Mouse (Mus musculus): Measurements from ENCODE around the gene Slc9a3. TPM values are rescaled to one million over a fixed set of nuclear protein-coding genes. Genes with fewer than 3 reads are reported as not detected.

Slc9a3 gene
- total RNA-seq (2015) (not detected in 2 replicates), total RNA-seq (2017) (not detected in 2 replicates)

DNA sequence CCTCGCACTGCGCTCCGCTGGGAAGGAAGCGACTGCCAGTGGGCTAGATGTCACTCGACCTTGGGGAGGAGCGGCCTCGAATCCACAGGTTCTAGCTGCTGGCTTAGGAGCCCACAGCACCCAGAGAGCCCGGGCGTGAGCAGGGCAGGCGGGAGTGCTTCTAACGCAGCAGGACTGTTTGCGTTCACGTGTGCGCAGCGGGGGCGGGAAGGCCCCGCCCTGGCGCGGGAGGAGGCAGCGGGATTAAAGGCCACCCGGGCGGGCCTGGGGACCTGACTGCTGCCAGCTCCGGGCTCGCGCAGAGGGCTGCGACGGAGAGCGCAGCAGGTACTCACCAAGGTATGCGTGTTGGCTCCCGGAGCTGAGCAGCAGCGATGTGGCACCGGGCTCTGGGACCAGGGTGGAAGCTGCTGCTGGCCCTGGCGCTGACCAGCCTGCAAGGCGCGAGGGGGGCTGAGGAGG lies at the start of gene Slc9a3:
Slc9a3 (plus strand) TSS at position 317 of the 462 bp plus-strand sequence.
- ATAC-seq (replicated peaks; ENCODE audit: poor library complexity), result no peak; the same call in 1 of the 2 replicates

DNA sequence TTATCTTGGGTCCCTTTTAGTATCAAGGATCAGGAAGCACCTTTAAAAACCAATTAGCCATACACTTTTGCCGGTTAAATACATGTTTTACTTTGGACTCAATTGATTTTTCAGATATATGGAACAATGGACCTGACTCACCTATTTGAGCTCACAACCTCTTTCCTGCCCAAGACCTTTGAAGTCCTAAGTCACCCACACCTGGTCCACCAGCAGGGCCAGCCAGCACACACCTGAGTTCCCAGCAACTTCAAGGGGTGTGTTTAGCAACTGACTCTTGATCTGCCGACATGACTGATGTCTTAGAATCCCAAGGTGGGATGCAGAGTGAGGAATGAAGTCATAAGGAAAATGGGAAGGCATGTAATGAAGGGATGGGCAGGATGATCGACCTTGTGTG lies 49.5 kb upstream of the Slc9a3 start:
- no peak for ATAC-seq (replicated peaks; ENCODE audit: poor library complexity)

DNA sequence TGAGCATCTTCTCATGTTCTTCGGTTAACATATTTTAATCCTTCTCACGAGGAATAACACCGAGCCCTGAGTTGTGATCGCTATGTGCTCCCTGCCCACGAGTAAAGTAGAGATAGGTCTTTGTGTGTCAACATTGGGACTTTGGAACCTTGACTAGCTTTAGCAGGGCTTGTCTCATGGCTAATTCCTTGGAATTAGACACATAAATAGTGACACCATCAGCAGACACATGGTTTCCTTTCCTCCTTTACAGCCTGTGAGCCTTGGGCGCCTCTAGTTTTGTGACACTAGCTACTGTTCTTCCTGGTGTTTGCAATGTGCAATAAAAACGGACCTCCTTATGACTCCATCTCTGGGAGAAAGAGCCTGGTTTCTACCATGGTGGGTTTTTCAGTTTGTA lies 47.9 kb upstream of the Slc9a3 start:
- no peak for ATAC-seq (replicated peaks; ENCODE audit: poor library complexity)

DNA sequence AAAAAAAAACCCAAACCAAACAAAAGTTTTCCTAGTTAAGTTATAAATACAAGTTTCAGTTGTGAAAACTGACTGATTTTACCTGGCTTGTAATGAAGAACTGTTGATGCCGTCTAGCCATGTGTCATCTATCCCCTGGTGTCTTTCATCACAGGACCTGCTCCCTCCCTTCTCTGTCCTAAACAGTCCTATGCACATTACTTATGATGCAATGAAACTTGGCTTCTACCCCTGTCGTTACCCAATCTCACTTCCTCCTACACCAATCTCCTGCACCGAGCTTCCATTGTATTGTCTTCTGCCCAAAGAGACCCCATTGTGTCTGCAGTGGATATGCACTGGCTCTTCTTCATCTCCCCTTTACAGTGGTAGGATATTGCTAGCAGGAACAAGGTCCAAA lies 31.0 kb upstream of the Slc9a3 start:
- ATAC-seq (replicated peaks; ENCODE audit: poor library complexity), result peak; percentile 99

DNA sequence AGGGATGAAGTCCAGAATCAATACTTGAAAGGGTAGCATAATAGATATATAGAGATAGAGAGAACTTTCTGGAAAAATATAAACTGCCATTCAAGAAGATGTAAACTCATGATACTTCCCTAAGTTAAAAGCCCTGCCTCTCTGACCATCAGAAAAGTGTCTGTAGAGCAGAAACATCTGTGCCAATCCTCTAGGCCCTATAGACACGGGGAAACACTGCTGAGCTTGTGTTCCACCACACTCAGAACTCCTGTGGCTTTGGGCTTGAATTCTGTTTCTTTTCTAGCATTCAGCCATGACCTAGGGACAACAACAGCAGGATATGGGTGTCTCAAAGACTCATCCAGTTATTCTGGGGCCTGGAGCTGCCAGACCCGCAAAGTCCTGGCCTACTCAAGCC lies 25.3 kb upstream of the Slc9a3 start:
- no peak for ATAC-seq (replicated peaks; ENCODE audit: poor library complexity)

DNA sequence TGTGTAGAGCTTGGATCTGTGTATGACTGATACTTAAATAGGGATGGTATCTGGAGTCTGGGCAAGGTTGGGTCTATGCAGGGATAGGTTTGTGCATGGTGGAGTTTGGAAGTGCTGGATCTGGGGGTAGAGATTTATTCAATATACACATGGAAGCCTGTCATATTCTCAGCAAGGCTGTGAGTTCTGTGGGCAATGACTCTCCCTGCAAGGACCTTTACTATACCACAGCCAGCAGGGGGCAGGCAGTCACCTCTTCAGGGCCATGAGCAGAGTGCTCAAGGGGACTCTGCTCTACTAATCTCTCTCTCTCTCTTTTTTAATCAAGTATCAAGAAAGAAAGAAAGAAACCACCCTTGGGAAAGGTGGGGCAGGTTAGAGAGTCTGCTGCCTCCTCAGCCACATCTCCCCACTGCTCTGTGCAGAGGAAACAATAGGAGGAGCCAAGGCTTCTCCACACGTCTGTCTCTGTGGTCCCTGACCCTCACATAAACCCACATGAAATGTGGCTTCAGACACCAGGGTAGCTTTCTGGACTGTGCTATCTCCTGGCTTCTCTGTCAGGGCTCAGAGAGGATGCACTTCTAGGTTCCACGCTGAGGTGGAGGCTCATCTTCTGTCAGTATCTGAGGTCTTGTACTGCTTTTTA lies 24.4 kb upstream of the Slc9a3 start:
- peak; percentile 98 for ATAC-seq (replicated peaks; ENCODE audit: poor library complexity)

DNA sequence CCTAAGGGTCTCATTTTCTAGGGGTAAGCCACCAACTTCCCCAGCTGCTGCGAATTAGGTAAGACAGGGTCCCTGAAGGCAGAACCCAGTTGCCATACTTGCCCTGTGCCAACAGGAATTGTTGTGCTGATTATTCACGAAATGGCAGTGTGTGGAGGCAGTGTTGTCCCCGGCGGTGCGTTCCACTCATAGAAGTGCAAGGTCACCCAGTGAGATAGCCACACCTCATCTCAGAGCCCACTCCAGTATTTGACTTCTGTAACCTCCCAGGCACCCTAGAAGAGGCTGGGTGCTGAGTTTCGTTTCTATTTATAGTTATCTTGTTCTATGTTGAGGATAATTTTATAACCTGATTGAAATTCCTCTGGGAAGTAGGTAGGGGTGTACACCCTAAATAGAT lies 22.3 kb upstream of the Slc9a3 start:
- no peak for ATAC-seq (replicated peaks; ENCODE audit: poor library complexity)

DNA sequence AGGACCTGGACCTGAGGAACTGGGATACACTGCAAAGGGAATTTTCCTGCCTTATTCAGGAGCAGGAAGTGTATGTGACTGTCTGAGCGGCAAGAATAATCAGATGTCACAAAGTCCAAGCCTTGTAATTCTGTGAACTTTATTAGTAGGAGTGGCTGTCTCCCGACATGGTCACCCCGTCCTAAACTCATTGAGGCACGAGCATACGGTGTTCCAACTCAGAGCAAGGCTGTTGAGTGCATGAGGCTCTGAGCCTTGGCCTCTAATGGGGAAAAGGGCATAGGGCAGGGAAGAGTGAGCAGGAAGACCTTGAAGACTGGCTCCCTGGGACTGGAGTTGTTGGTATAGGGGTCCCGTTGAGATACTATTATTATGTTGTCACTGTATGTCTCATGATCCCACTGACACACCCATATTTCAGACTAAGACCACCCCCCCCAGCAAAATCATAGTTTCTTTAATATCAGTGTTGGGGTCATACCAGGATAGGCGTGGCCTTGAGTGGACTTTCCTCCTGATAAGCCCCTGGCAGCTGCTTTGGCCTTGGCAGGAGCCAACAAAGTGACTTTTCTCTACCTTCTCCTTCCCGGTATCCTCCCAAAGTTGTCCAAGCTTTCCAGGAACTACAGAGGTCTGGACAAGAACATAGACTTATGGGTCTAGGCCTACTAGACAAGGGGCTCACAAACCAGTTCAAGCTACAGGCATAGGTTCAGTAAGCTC lies 19.0 kb upstream of the Slc9a3 start:
- no peak for ATAC-seq (replicated peaks; ENCODE audit: poor library complexity)

DNA sequence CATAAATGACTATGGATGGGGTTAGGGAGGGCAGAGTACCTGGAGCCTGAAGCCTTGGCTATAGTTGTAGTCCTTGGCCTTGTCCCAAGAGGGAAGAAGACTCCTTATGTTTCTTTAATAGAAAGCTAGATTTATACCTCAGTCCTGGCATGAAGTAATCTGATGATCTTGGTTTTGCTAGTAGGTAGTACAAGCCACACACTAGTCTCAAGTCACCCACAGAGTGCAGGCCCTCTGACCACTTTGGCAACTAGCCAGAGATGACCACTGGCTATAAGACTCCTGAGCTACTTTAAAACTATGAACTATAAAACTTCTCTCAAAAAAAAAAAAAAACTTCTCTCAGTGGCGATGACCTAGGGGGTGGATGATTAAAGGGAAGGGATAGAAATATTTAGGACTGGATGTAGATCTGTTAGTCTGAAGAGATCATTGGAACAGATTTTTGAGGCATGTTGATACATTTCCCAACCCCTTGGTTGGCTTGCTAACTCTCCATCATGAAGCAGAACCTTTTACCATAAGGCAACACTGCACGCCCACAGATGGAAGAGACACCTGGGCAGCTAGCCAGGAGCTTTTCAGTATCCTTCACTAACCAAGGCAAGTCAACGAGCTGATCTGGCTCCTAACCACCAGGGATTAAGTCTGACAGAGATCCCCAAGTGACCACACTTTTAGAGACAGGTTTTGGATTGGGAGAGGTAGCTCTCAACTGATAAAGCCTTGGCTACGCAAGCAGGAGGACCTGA lies 18.2 kb upstream of the Slc9a3 start:
- ATAC-seq (replicated peaks; ENCODE audit: poor library complexity), result no peak

DNA sequence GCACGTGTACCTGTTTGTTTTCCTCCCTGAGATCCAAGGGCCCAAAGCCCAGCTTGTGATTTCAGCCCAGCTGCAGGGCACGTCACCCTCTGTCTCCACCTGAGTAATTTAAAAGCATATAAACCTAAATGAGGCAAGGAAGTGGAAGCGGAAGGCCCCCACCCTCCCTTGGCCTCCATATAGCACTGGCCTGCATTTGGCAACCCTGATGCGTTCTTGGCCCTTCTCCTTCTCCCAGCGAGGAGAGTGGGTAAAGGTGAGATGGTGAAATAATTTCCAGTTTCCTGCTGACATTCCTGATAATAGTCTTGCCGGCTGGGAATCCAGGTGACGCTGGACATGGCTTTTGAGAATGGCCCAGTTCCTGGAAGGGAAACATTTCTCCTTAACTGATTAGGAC lies 16.8 kb upstream of the Slc9a3 start:
- ATAC-seq (replicated peaks; ENCODE audit: poor library complexity), result no peak

DNA sequence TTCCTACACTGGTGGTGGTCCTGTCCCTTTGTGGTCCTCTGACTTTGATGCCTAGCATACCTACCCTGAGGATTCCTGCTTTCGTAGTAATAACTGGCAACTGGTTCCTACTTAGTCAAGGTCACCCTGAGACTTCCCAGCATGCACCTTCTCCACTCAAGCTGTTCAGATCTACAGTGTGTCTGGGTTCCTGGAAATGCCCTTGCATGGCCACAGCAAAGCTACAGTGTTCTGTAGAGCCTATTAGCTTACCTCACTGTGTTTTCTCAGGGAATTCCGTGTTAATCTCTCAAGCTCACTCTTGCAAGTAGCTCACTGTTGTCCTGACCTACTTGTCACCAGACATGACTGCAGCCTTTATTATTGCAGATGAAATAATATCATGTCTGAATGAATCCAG lies 13.8 kb upstream of the Slc9a3 start:
- ATAC-seq (replicated peaks; ENCODE audit: poor library complexity), result no peak

DNA sequence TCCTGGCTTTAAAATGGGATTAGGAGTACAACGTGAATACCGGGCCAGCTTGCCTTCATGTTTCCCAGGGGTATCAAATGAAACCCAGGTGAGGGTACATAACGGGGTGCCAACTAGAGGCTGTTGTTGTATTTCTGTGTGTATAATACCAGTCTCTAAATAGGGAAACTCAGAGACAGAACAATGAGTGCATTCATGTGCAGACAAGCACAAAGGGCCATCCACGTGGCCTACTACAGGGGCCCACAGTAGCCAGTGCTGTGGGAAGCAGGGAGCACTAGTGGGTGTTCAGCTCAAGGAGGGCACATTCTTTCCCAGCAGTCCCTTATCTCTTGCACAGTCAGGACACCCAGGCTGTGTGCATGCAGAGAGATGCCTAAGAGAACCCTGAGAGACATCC lies 8.7 kb upstream of the Slc9a3 start:
- no peak for ATAC-seq (replicated peaks; ENCODE audit: poor library complexity)

DNA sequence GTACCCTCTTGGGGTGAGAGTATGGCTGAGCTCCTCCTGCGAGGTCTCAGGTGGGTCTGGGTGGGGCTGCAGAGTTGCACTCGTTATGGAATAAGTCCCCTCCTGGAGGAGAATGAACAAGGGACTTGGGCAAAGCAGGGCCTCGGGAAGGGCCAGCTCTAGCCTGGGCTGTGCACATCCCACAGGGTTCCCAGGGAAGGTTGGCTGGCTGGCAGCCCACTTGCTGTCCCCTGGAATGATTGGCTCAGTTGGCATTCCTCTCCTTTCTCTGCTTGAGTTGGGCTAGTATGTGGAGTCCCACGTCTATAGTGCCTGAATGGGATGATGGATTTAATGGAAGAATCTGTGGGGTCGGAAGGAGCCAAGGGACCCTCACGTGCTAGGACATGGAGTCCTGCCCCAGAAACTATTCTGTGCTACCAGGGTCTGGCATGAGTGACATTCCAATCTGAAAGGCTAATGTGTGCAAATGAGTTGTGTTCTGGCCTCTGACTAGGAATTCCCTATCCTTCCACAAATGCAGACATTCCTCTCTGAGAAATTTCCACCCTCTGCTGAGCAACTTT lies 7.5 kb upstream of the Slc9a3 start:
- ATAC-seq (replicated peaks; ENCODE audit: poor library complexity), result no peak

DNA sequence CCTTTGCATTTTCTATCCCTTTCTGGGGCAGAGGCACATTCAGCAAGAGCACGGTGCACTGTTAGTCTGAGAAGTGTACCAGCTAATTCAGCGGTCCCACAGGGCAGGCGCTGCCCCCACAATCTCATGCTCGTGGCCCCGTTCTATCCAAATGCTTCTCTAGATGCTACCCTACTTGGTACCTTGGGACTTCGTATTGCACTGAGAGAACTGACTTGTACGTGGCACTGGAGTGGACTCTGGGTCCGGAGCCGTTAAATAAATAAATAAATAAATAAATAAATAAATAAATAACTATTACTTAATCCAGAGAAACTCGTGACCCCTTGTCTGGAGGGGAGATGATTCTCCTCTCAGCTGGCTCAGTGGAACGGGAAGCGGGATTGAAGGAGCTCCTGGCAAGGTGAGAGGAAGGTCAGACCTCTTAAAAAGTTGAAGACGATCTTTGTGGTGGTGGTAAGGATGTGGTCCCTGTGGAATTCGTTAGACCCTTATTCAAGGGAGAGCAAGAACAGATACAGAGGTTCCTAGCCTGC lies 606 bp downstream of the Slc9a3 start:
- no peak for ATAC-seq (replicated peaks; ENCODE audit: poor library complexity)

DNA sequence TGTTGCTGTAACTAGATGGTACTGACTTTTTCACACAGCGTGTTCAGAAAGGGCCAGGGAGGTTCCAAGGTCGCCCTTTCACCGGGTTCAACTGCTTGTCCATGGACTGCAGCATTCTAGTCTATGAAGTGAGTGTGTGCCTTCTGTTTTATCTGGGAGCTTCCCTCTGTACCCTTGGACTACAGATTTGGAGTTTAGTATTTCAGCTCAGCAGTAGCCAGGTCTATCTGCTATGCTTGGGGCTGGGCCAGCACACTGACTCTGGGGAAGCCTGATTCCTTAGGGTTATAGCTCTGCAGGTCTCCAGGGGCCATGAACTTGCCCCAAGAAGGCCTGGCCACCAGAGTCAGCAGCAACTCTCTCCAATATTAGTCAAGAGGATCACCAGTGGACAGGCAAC lies 1.4 kb downstream of the Slc9a3 start:
- no peak for ATAC-seq (replicated peaks; ENCODE audit: poor library complexity)

DNA sequence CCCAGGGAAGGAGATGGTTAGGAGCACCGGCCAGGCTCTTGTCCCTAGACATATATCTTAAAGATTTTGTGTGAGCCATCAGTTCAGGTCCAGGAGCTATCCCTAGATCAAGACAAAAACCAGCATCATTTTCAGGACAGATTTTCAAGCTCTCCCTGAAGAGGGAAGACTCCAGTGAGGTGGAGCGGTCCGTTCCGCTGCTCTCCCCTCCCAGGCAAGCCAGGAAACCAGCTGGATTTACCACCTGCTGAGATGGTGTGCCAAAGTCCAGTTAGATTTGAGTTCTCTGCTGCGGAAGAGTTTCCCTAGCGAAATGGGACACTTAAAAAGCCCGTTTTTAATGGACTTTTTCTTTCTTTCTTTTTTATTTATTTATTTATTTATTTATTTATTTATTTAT lies 6.3 kb downstream of the Slc9a3 start:
- ATAC-seq (replicated peaks; ENCODE audit: poor library complexity), result no peak

DNA sequence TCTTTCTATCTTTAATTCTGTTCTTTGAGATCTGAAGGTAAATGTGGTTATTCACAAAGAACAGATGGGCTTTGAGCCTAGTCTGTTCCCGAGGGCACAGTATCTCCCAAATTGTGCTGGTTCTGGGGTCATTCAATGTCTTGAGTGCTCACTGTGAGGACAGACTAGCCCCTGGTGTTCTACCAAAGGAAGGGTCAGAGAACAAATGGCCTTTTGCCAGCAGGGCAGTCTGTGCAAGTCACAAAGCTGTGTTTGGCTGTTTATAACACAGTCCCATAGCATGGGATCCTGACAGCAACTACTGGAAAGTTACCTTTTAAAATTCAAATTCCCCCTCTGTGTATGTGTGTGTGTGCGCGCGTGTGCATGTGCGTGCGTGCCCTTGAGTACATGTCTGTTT lies 8.7 kb downstream of the Slc9a3 start:
- ATAC-seq (replicated peaks; ENCODE audit: poor library complexity), result no peak

DNA sequence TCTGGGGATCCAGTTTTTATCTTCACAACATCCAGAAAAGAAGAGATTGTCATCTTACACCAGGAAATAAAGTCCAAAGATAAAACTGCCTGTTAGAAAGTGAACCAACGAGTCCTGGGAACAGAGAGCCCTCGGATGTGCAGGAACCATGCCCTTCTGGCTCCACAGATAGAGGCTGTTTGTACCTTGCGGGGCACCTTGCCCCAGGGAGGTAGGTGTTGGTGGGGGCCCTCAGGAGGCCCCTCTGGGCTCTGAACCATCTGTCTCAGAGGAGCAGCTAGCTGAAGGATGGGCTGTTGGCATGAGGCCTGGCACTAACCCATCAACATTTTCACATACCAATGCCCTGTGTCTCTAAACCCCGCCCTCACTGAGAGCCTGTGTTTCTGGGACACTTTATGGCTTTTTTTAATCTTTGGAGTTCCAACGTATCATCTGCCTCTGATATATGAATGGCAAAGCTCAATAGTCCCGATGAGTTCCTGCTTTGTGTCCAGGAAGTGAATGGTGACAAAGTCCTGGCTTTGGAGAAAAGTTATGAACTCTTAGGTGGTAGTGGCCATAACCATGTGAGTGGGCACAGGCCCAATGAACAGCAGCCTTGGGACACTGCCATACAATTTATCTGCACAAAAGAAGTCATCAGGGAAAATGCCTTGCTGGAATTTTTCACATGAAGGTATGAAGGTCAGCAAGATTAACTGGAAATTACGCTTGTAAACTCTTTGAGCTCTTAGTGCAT lies 17.8 kb downstream of the Slc9a3 start:
- no peak for ATAC-seq (replicated peaks; ENCODE audit: poor library complexity)

DNA sequence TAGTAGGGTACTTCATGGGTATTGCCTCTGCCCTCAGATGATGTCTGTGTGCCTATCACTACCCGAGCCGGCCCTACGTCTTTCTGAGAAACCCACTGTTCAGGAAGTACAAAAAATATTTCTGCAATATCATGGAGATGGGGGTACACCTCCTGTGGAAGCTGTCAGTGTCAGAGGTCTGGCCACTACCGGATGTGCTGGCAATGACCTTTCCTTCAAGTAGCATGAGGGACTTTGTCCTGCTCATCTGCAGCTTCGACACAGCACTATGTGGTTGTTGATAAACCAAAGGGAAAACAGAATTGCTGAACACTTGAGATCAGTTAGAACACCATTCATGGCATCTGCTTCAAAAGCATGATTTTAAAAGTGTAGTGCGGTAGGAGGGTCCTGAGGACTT lies 19.5 kb downstream of the Slc9a3 start:
- ATAC-seq (replicated peaks; ENCODE audit: poor library complexity), result no peak

DNA sequence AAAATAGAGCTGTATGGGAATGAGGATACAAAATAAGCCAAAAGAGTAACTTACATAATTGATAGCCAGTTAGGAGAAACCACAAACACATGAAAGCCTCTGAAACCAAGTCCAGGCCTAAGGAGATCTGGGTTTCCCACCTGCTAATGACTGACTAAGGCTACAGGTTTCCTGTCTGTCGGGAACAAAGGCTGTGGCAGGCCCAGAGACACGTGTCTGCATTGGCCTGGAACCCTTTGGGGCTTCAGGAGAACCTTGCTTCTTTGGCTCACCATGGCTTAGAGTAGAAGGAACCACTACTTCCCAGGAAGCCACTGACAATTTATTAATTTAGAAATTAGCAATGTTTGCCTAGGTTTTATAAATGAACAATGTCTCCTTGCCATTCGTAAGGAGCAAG lies 22.0 kb downstream of the Slc9a3 start:
- ATAC-seq (replicated peaks; ENCODE audit: poor library complexity), result no peak
